Mouse (Mus musculus) adipocyte (in vitro differentiated cells): ENCODE results near the gene Hnrnpc.
A peak's percentile ranks its signal among the peaks of the same experiment; 100 is the strongest.

Experiments
- DNase-seq: peaks from one replicate; pipeline ENCODE4 v3.0.0-alpha.2; 2016; ENCODE audit warnings: low spot score

Gene Hnrnpc

GRCm38 (mm10) chr14:52103856-52104676, at the start of gene Hnrnpc:
Gene Hnrnpc, minus strand, starts transcription at chr14:52104028.
- peak; percentile 100 for DNase-seq

GRCm38 (mm10) chr14:52152613-52153012, 48.8 kb upstream of the Hnrnpc start:
- DNase-seq: no peak

- DNase-seq: no peak
Measured at GRCm38 (mm10) chr14:52152179-52152578, 48.4 kb upstream of the Hnrnpc start.

- no peak for DNase-seq
Measured at GRCm38 (mm10) chr14:52149888-52150287, 46.1 kb upstream of the Hnrnpc start.

- peak; percentile 19 for DNase-seq
Measured at GRCm38 (mm10) chr14:52146540-52146939, 42.7 kb upstream of the Hnrnpc start.

GRCm38 (mm10) chr14:52144165-52144564, 40.3 kb upstream of the Hnrnpc start:
- DNase-seq: no peak

GRCm38 (mm10) chr14:52141445-52142127, 37.8 kb upstream of the Hnrnpc start:
- no peak for DNase-seq

GRCm38 (mm10) chr14:52140577-52141444, 37.0 kb upstream of the Hnrnpc start:
- DNase-seq: no peak

GRCm38 (mm10) chr14:52133584-52133983, 29.8 kb upstream of the Hnrnpc start:
- peak; percentile 61 for DNase-seq

- no peak for DNase-seq
Measured at GRCm38 (mm10) chr14:52124636-52125035, 20.8 kb upstream of the Hnrnpc start.

- peak; percentile 80 for DNase-seq
Measured at GRCm38 (mm10) chr14:52123918-52124317, 20.1 kb upstream of the Hnrnpc start.

- no peak for DNase-seq
Measured at GRCm38 (mm10) chr14:52120169-52120568, 16.3 kb upstream of the Hnrnpc start.

- no peak for DNase-seq
Measured at GRCm38 (mm10) chr14:52118823-52119608, 15.2 kb upstream of the Hnrnpc start.

GRCm38 (mm10) chr14:52118456-52118822, 14.6 kb upstream of the Hnrnpc start:
- DNase-seq: no peak

GRCm38 (mm10) chr14:52117241-52117640, 13.4 kb upstream of the Hnrnpc start:
- DNase-seq: no peak

- DNase-seq: no peak
Measured at GRCm38 (mm10) chr14:52114101-52114500, 10.3 kb upstream of the Hnrnpc start.

- DNase-seq: no peak
Measured at GRCm38 (mm10) chr14:52110346-52110745, 6.5 kb upstream of the Hnrnpc start, which contains the start of gene Rpgrip1. Gene Rpgrip1, plus strand, starts transcription at chr14:52110704.

GRCm38 (mm10) chr14:52108025-52108424, 4.2 kb upstream of the Hnrnpc start:
- DNase-seq: no peak

- DNase-seq: peak; percentile 23
Measured at GRCm38 (mm10) chr14:52106741-52107140, 2.9 kb upstream of the Hnrnpc start.

GRCm38 (mm10) chr14:52105308-52105707, 1.5 kb upstream of the Hnrnpc start:
- DNase-seq: no peak

GRCm38 (mm10) chr14:52104677-52105285, 953 bp upstream of the Hnrnpc start:
- no peak for DNase-seq
